Mouse (Mus musculus) MEL (cell line): ENCODE measurements at regions not wholly inside any gene's neighbourhood (a gene's known extent, or its start where the extent isn't known, plus 50 kb on each side); places are given as distances from the start of the nearest gene placed in this dataset.

Experiments used
- DNase-seq: peaks from one replicate; pipeline ENCODE4 v3.0.0; 2011; ENCODE audit warnings: low read depth, low spot score
- H3K27ac ChIP-seq: 2 replicates; pipeline ENCODE4 v1.5.1; 2012; ENCODE audit warnings: low read depth, mild to moderate bottlenecking, control low read depth, low read length, moderate library complexity; ENCODE audit not compliant: control insufficient read depth
- H3K27me3 ChIP-seq, 2 experiments: fragments of 150-350 bp in 1 of 2; sonication (generic) in 1 of 2; 2 replicates each; pipeline ENCODE4 v1.6.1; 2012; ENCODE audit warnings: low read length in 2 of 2, mild to moderate bottlenecking in 2 of 2, improper control_type of control experiment in 1 of 2, moderate library complexity in 1 of 2; ENCODE audit not compliant: insufficient read depth in 2 of 2, control insufficient read depth in 1 of 2
- H3K36me3 ChIP-seq, 2 experiments: 2 replicates each; pipeline ENCODE4 v1.6.1; 2012 to 2014; ENCODE audit warnings: low read length in 2 of 2, improper control_type of control experiment in 1 of 2, inconsistent platforms in 1 of 2, mild to moderate bottlenecking in 1 of 2; ENCODE audit not compliant: insufficient read depth in 2 of 2, control insufficient read depth in 1 of 2
- H3K4me1 ChIP-seq, 2 experiments: fragments of 150-350 bp in 1 of 2; sonication (generic) in 1 of 2; 2 replicates each; pipeline ENCODE4 v1.6.1; 2012; ENCODE audit warnings: low read length in 2 of 2, improper control_type of control experiment in 1 of 2, mild to moderate bottlenecking in 1 of 2; ENCODE audit not compliant: insufficient read depth in 2 of 2, control insufficient read depth in 1 of 2
- H3K4me3 ChIP-seq, 2 experiments: fragments of 150-350 bp in 1 of 2; sonication (generic) in 1 of 2; 2 replicates each; pipeline ENCODE4 v1.5.1; 2012; ENCODE audit warnings: low read depth in 2 of 2, low read length in 2 of 2, mild to moderate bottlenecking in 2 of 2, moderate library complexity in 2 of 2, control low read depth in 1 of 2, improper control_type of control experiment in 1 of 2; ENCODE audit not compliant: control insufficient read depth in 1 of 2, insufficient read depth in 1 of 2
- H3K79me2 ChIP-seq: 2 replicates; pipeline ENCODE4 v1.6.1; 2012; ENCODE audit warnings: mild to moderate bottlenecking, low read length, moderate library complexity; ENCODE audit not compliant: control insufficient read depth, poor library complexity, insufficient read depth
- H3K9ac ChIP-seq: 2 replicates; pipeline ENCODE4 v1.6.1; 2012; ENCODE audit warnings: low read depth, mild to moderate bottlenecking, control low read depth, low read length, moderate library complexity; ENCODE audit not compliant: control insufficient read depth, poor library complexity, severe bottlenecking
- H3K9me3 ChIP-seq: fragments of 150-350 bp; sonication (generic); replicated peaks from 2 replicates; pipeline ENCODE4 v1.6.1; 2012; ENCODE audit warnings: mild to moderate bottlenecking, low read length, improper control_type of control experiment, moderate library complexity; ENCODE audit not compliant: insufficient read depth
- BHLHE40 ChIP-seq: IDR thresholded peaks from 2 replicates; pipeline ENCODE4 v1.6.1; 2012; ENCODE audit warnings: low read depth, mild to moderate bottlenecking, inconsistent platforms, low read length, improper control_type of control experiment, borderline replicate concordance
- CTCF ChIP-seq, 3 experiments: IDR thresholded peaks in 2 of 3; conservative IDR thresholded peaks in 1 of 3; 2 replicates each; pipeline ENCODE4 v1.5.1; 2011 to 2012; ENCODE audit warnings: low read length in 3 of 3, low read depth in 2 of 3, mild to moderate bottlenecking in 2 of 3, improper control_type of control experiment in 1 of 3, inconsistent platforms in 1 of 3, mixed read lengths in 1 of 3, moderate library complexity in 1 of 3; ENCODE audit not compliant: control insufficient read depth in 1 of 3, insufficient read depth in 1 of 3, poor library complexity in 1 of 3, severe bottlenecking in 1 of 3
- ELF1 ChIP-seq: IDR thresholded peaks from 2 replicates; pipeline ENCODE4 v1.6.1; 2014; ENCODE audit warnings: low read depth, mild to moderate bottlenecking, inconsistent platforms, low read length, improper control_type of control experiment, moderate library complexity
- EP300 ChIP-seq, 2 experiments: IDR thresholded peaks; 2 replicates each; pipeline ENCODE4 v1.6.1; 2011; ENCODE audit warnings: improper control_type of control experiment in 2 of 2, low read length in 2 of 2, low read depth in 1 of 2, mild to moderate bottlenecking in 1 of 2
- GABPA ChIP-seq: IDR thresholded peaks from 2 replicates; pipeline ENCODE4 v1.6.1; 2012; ENCODE audit warnings: low read depth, mild to moderate bottlenecking, inconsistent platforms, low read length, improper control_type of control experiment, moderate library complexity
- HCFC1 ChIP-seq: IDR thresholded peaks from 2 replicates; pipeline ENCODE4 v1.6.1; 2012; ENCODE audit warnings: low read depth, mild to moderate bottlenecking, inconsistent platforms, low read length, improper control_type of control experiment, moderate library complexity
- JUND ChIP-seq: IDR thresholded peaks from 2 replicates; pipeline ENCODE4 v1.6.1; 2011; ENCODE audit warnings: low read depth, mild to moderate bottlenecking, improper control_type of control experiment, low read length
- KAT2A ChIP-seq: conservative IDR thresholded peaks from 2 replicates; pipeline ENCODE4 v1.6.1; 2012; ENCODE audit warnings: low read depth, low read length, improper control_type of control experiment, inconsistent platforms
- MAFK ChIP-seq: IDR thresholded peaks from 2 replicates; pipeline ENCODE4 v1.6.1; 2011; ENCODE audit warnings: low read depth, mild to moderate bottlenecking, low read length, improper control_type of control experiment, borderline replicate concordance
- MAX ChIP-seq: IDR thresholded peaks from 2 replicates; pipeline ENCODE4 v1.6.1; 2011; ENCODE audit warnings: low read length, improper control_type of control experiment
- MYB ChIP-seq: IDR thresholded peaks from 2 replicates; pipeline ENCODE4 v1.6.1; 2011; ENCODE audit warnings: mild to moderate bottlenecking, low read depth, low read length, improper control_type of control experiment
- NRF1 ChIP-seq: IDR thresholded peaks from 2 replicates; pipeline ENCODE4 v1.6.1; 2014; ENCODE audit warnings: low read depth, mild to moderate bottlenecking, inconsistent platforms, low read length, improper control_type of control experiment, moderate library complexity; ENCODE audit not compliant: poor library complexity, insufficient read depth, severe bottlenecking
- POLR2A ChIP-seq, 2 experiments: IDR thresholded peaks; 2 replicates each; pipeline ENCODE4 v1.6.1; 2011 to 2012; ENCODE audit warnings: low read length in 2 of 2, mild to moderate bottlenecking in 2 of 2, control low read depth in 1 of 2, improper control_type of control experiment in 1 of 2, low read depth in 1 of 2, moderate library complexity in 1 of 2; ENCODE audit not compliant: control insufficient read depth in 1 of 2, insufficient read depth in 1 of 2, poor library complexity in 1 of 2
- RAD21 ChIP-seq: IDR thresholded peaks from 2 replicates; pipeline ENCODE4 v1.6.1; 2011; ENCODE audit warnings: mild to moderate bottlenecking, low read depth, low read length, improper control_type of control experiment
- RCOR1 ChIP-seq: IDR thresholded peaks from 2 replicates; pipeline ENCODE4 v1.6.1; 2012; ENCODE audit warnings: low read depth, mild to moderate bottlenecking, inconsistent platforms, low read length, improper control_type of control experiment
- SIN3A ChIP-seq: IDR thresholded peaks from 2 replicates; pipeline ENCODE4 v1.6.1; 2012; ENCODE audit warnings: low read length, improper control_type of control experiment, inconsistent platforms
- TAL1 ChIP-seq: IDR thresholded peaks from 2 replicates; pipeline ENCODE4 v1.6.1; 2012; ENCODE audit warnings: mild to moderate bottlenecking, inconsistent platforms, low read length, moderate library complexity, mixed read lengths
- TBP ChIP-seq: IDR thresholded peaks from 2 replicates; pipeline ENCODE4 v1.8.0; 2011; ENCODE audit warnings: low read depth, low read length, improper control_type of control experiment
- UBTF ChIP-seq: IDR thresholded peaks from 2 replicates; pipeline ENCODE4 v1.6.1; 2012; ENCODE audit warnings: low read depth, mild to moderate bottlenecking, inconsistent platforms, low read length, improper control_type of control experiment, moderate library complexity, borderline replicate concordance; ENCODE audit not compliant: insufficient read depth
- USF1 ChIP-seq: IDR thresholded peaks from 2 replicates; pipeline ENCODE4 v1.6.1; 2014; ENCODE audit warnings: low read depth, mild to moderate bottlenecking, inconsistent platforms, low read length, improper control_type of control experiment, moderate library complexity

DNA sequence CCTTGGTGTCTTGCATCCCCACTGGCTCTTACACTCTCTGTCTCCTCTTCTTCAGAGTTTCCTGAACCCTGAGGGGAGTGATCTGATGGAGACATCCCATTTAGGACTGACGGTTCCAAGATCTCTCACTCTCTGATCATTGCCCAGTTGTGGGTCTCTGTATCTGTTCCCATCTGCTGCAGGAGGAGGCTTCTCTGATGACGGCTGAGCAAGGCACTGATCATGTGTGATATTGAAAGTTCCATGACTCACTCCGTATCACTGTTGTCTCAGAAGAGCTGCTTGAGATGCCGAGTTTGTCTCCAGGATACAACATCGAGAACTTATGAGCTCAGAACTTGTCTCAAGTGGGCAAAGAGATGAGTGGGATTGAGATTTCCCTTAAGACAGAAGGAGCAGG is 178.7 kb upstream of the Cxcr4 start:
- DNase-seq = no peak
- H3K36me3 ChIP-seq = no peaks in the 10 kb centered on the region
- no peaks in the 10 kb centered on the region for H3K79me2 ChIP-seq
- no peak overlapping the region for H3K4me3 ChIP-seq
- H3K4me1 ChIP-seq = no peaks in the 10 kb centered on the region
- no peak overlapping the region for H3K9ac ChIP-seq
- TF ChIP-seq MYB (no peak), RAD21 (no peak), NRF1 (no peak), KAT2A (no peak), SIN3A (no peak), TAL1 (no peak), ELF1 (no peak), MAX (no peak), CTCF (IDR thresholded peaks at IDR 0.05 in 2 of 3, conservative IDR thresholded peaks at IDR 0.05 in 1 of 3; ENCODE audit: control insufficient read depth in 1 of 3, insufficient read depth in 1 of 3, low read depth in 2 of 3, low read length in 3 of 3, poor library complexity in 1 of 3, severe bottlenecking in 1 of 3) (no peak), EP300 (IDR thresholded peaks at IDR 0.05; ENCODE audit: low read depth in 1 of 2, low read length in 2 of 2) (no peak), HCFC1 (no peak), USF1 (no peak), TBP (no peak), MAFK (no peak), RCOR1 (no peak)
- H3K27me3 ChIP-seq = no peaks in the 10 kb centered on the region
- H3K27ac ChIP-seq = no peak overlapping the region
- H3K9me3 ChIP-seq = no peaks in the 10 kb centered on the region

DNA sequence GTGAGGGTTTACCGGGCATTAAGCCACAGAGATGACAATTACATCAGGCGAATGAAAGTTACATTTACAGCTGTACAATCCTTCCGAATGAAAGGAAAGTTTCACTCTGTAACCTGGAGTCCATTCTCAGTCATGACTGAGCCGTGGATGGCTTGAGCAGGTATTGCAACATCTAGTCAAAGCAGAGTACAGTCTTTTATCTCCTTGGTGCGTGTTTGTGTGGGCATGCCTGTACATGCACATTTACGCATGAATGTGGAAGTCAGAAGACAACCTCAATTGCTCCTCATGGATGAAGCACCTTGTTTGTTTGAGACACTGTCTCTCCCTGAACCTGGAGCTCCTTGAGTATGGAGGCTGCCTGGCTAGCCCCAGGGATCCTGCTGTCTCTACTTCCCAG is 175.9 kb upstream of the Cxcr4 start:
- Histone ChIP-seq H3K9ac (no peak overlapping the region), H3K4me1 (no peaks in the 10 kb centered on the region), H3K36me3 (no peaks in the 10 kb centered on the region), H3K27ac (no peak overlapping the region), H3K79me2 (no peaks in the 10 kb centered on the region), H3K4me3 (no peak overlapping the region), H3K9me3 (no peaks in the 10 kb centered on the region), H3K27me3 (no peaks in the 10 kb centered on the region)
- no peak for DNase-seq
- TF ChIP-seq BHLHE40 (no peak), POLR2A (IDR thresholded peaks at IDR 0.05; ENCODE audit: control insufficient read depth in 1 of 2, insufficient read depth in 1 of 2, low read depth in 1 of 2, low read length in 2 of 2, poor library complexity in 1 of 2) (no peak), MAFK (no peak), GABPA (no peak), JUND (no peak), UBTF (no peak)
